Mouse (Mus musculus): ENCODE measurements at regions not wholly inside any gene's neighbourhood (a gene's known extent, or its start where the extent isn't known, plus 50 kb on each side); places are given as distances from the start of the nearest gene placed in this dataset.

DNA sequence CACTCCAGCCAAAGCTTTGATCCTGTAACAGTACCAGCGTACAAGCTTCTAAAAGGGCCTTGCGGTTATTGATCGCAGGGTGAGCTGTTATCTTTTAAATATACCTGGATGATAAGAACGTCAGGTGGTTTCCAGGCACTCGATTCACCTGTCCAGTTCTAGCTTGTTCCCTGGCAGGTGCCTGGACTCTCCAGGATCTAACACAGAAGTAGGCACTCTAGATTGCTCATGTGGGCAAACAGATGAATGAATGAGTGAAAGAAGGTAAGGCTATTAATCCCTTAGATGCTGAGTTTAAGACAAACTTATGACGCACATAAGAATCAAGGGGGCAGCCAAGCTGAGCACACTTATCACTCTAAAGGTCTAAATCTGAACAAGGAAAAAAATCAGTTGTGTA is 190.3 kb upstream of the Klf14 start:
- no peak for TF ChIP-seq GATA1 (IDR thresholded peaks at IDR 0.05; ENCODE audit: borderline replicate concordance, low read length)
- no peak for TF ChIP-seq FLI1 (IDR thresholded peaks at IDR 0.05; ENCODE audit: low read length)

All from megakaryocyte, embryonic 14.5 days (primary cell).